Mouse (Mus musculus): Measurements from ENCODE around the gene Stxbp4. TPM values are rescaled to one million over a fixed set of nuclear protein-coding genes. Genes with fewer than 3 reads are reported as not detected.

Gene Stxbp4
- total RNA-seq, 2 experiments from 2014 or later = 0.95 to 1.7 TPM

GRCm38 (mm10) chr11:90483766-90484165 is 154.1 kb downstream of the Stxbp4 start:
- ATAC-seq (ENCODE audit: poor library complexity, severe bottlenecking) = no peak

DNA sequence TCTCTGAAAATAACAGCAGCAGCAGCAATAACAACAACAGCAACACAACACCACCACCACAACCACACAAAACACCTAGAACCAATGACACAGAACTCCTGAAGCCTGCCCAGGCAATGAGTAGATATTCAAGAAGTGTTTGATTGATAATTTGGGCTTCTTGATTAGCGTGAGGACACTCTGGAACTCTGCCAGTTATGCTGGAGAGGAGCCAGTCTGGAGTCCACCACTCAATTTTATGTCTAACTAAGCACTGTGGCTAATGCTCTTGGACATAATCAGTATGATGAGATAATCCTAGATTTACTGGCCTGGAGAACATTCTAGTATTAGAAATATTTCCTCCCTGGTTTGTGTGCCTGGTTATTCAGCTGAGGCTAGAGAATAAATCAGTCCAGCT is 156.1 kb downstream of the Stxbp4 start:
- ATAC-seq (ENCODE audit: poor library complexity, severe bottlenecking) = no peak

DNA sequence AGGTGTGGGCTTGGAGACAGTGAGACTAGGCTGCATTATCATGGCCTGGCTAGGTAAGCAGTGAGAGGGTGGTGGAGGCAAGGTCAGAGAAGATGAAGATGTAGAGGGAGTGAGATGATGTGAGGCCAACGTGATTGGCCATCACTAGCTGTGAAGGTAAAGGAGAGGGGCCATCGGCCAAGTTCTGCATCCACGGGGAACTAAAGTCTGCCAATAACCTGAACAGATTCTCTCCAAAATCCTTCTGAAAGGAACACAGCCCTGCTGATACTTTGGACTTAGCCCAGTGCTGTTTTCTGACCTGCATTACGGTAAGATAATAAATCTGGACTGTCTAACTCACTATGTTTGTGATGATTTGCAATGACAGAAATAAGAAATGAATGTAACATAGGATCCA is 167.6 kb downstream of the Stxbp4 start:
- ATAC-seq (ENCODE audit: poor library complexity, severe bottlenecking) = no peak

DNA sequence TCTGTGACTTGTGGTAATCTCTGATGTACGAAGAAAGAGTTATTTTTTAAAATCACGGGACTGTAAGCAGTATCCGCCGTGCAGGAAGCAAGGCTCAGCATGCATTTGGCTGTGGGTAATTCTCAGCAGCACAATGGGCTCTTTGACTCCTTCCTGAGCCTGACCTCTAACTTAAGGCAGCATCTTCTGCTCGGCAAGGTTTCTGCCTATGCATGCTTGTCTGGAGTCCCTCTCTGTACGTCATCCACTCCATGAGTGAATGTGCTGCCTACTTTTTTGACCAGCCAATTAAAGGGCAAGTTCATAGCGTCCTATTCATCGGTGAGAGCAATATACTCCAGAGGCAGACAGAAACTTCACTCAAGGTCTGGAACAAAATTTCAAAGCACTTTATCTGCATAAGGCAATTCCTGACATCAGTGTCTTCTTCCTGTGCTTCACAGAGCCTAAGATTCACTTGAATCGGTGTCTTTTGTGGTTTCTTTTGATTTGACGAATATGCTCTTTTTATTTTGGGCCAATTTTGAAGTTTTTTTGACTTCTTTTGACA is 173.8 kb downstream of the Stxbp4 start:
- no peak for ATAC-seq (ENCODE audit: poor library complexity, severe bottlenecking)

- no peak for ATAC-seq (ENCODE audit: poor library complexity, severe bottlenecking)
Measured at GRCm38 (mm10) chr11:90460458-90460857, 177.4 kb downstream of the Stxbp4 start.

DNA sequence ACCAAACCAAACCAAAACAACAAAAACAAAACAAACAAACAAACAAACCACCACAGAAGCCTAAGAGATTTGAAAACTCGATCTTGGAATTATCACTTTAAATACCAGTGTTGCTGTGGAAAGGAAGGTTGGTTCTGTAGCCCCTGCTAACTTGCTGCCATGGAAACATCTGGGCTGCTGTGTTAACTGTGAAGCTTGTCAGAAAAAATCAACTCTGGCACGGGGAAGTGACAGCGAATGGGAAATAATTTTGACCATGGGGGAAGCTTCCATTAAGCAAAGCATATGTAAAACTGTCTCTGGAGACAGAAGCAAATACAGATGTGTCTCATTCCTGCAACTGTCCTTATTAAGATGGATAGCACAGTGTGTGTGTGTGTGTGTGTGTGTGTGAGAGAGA is 185.8 kb downstream of the Stxbp4 start:
- ATAC-seq (ENCODE audit: poor library complexity, severe bottlenecking) = no peak

GRCm38 (mm10) chr11:90451506-90451905 is 186.4 kb downstream of the Stxbp4 start:
- no peak for ATAC-seq (ENCODE audit: poor library complexity, severe bottlenecking)

DNA sequence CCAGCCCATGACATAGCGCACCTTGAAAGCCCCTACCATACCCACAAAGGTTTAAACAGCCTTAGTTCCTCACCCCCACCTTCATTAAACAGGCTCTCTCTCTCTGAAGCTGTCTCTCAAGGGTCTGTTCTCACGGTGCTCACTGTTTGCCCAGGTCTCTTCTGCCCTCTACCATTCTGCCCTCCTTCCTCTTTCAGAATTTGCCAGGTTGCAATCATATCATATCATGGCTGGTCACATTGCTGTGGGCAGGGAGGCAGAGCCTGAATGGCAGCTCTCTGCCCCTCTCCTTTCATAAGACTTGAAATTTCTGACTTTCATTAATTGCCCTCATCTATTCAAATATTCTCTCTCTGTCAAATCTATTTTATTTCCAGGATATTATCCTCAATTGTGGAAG is 195.4 kb downstream of the Stxbp4 start:
- ATAC-seq (ENCODE audit: poor library complexity, severe bottlenecking) = no peak

DNA sequence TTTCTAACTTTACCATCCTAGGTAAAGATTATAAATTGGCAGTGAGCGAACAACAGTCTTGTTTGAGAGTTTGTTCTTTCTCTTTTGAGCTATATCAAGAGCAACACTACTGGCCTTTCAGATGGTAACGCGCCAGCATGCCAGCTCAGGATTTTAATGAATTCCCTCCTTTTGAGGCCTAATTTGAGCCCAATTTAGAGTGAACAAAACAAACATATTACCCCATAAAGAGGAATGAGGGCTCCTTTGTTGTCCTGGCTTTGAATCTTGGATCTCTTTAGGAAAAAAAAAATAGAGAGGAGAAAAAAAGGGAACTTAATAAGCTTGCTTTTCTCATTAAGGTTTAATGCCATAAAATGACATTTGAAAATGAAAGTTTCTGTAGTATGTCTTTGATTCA is 197.0 kb downstream of the Stxbp4 start:
- no peak for ATAC-seq (ENCODE audit: poor library complexity, severe bottlenecking)

DNA sequence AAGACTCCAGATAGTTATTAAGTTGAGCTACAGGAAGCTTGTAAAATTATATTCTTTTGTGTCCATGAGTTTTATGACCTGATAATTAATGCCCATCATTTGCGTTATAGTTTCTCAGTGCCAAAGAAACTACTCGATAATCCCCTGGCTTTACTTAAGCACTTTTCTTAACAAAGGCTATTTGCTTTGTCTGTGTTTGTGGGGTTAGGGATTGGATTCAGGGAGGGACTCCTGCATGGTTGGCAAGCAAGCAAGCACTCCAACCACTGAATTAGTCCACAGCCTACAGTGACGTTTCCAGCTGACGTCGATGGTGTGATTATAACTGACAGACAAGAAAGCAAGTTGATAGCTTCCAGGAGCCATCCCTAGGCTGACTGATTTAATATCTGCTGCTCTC is 199.1 kb downstream of the Stxbp4 start:
- ATAC-seq (ENCODE audit: poor library complexity, severe bottlenecking) = no peak

Other genes starting within 250 kb of the Stxbp4 start
- 0.22 and 0.73 TPM in 2 replicates for gene Hlf, start 247.2 kb downstream of the Stxbp4 start, total RNA-seq (2015)
- 0.07 and 0.37 TPM in 2 replicates for gene Hlf, start 247.2 kb downstream of the Stxbp4 start, total RNA-seq (2017)
- 18.5 and 22.2 TPM in 2 replicates for gene Cox11, start 89 bp upstream of the Stxbp4 start, total RNA-seq (2015)
- 6.4 and 11.7 TPM in 2 replicates for gene Cox11, start 89 bp upstream of the Stxbp4 start, total RNA-seq (2017)
- 0.47 and 1.3 TPM in 2 replicates for gene Tom1l1, start 50.3 kb upstream of the Stxbp4 start, total RNA-seq (2015)
- 2.2 and 5.9 TPM in 2 replicates for gene Tom1l1, start 50.3 kb upstream of the Stxbp4 start, total RNA-seq (2017)